Mouse (Mus musculus) CH12.LX (cell line): ENCODE data around the gene Atxn7l3. TPM values are rescaled to one million over a fixed set of nuclear protein-coding genes. Genes with fewer than 3 reads are reported as not detected.

Experiments used
- DNase-seq: peaks from one replicate; pipeline ENCODE4 v3.0.0-alpha.2; 2013; ENCODE audit errors: extremely low read depth
- H3K27ac ChIP-seq: 2 replicates; pipeline ENCODE4 v1.5.1; 2012; ENCODE audit warnings: low read depth, mild to moderate bottlenecking, control low read depth, moderate library complexity; ENCODE audit not compliant: insufficient read depth
- H3K27me3 ChIP-seq: replicated peaks from 2 replicates; pipeline ENCODE3; 2012; ENCODE audit warnings: inconsistent platforms
- H3K36me3 ChIP-seq, 2 experiments: replicated peaks in 1 of 2; 2 replicates each; pipeline versions ENCODE3 to v1.6.1; 2012; ENCODE audit warnings: inconsistent platforms in 1 of 2, low read length in 1 of 2, mild to moderate bottlenecking in 1 of 2, mixed read lengths in 1 of 2, moderate library complexity in 1 of 2; ENCODE audit not compliant: control insufficient read depth in 1 of 2, insufficient read depth in 1 of 2
- H3K4me1 ChIP-seq, 2 experiments: 2 replicates each; pipeline ENCODE4 v1.6.1; 2012; ENCODE audit warnings: inconsistent platforms in 1 of 2, moderate library complexity in 1 of 2; ENCODE audit not compliant: insufficient read depth in 2 of 2, control insufficient read depth in 1 of 2
- H3K4me2 ChIP-seq: 2 replicates; pipeline ENCODE4 v1.6.1; 2012; ENCODE audit warnings: low read depth, mild to moderate bottlenecking, control low read depth; ENCODE audit not compliant: poor library complexity, insufficient read depth, severe bottlenecking
- H3K4me3 ChIP-seq, 3 experiments: fragments of 150-350 bp in 1 of 3; sonication (generic) in 1 of 3; replicated peaks in 1 of 3; 2 replicates each; pipeline versions ENCODE3 to v1.5.1; 2011 to 2012; ENCODE audit warnings: low read depth in 2 of 3, low read length in 2 of 3, mild to moderate bottlenecking in 2 of 3, moderate library complexity in 2 of 3, control low read depth in 1 of 3, improper control_type of control experiment in 1 of 3, inconsistent platforms in 1 of 3, mixed read lengths in 1 of 3; ENCODE audit not compliant: poor library complexity in 1 of 3
- H3K79me2 ChIP-seq: replicated peaks from 2 replicates; pipeline ENCODE4 v1.6.1; 2012; ENCODE audit warnings: mild to moderate bottlenecking, moderate library complexity; ENCODE audit not compliant: control insufficient read depth, poor library complexity, insufficient read depth, severe bottlenecking; ENCODE audit errors: extremely low read depth
- H3K9ac ChIP-seq: 2 replicates; pipeline ENCODE4 v1.6.1; 2012; ENCODE audit warnings: low read depth, mild to moderate bottlenecking, control low read depth, moderate library complexity; ENCODE audit not compliant: insufficient read depth
- H3K9me3 ChIP-seq: replicated peaks from 2 replicates; pipeline ENCODE3; 2012; ENCODE audit warnings: low read length, inconsistent platforms, mixed read lengths
- BHLHE40 ChIP-seq: IDR thresholded peaks from 2 replicates; pipeline ENCODE4 v1.6.1; 2011; ENCODE audit warnings: mild to moderate bottlenecking, low read depth, low read length, improper control_type of control experiment
- CHD1 ChIP-seq: IDR thresholded peaks from 2 replicates; pipeline ENCODE4 v1.6.1; 2012; ENCODE audit warnings: low read depth, low read length, improper control_type of control experiment, inconsistent platforms
- CHD2 ChIP-seq: IDR thresholded peaks from 2 replicates; pipeline ENCODE4 v1.6.1; 2011; ENCODE audit warnings: low read length, improper control_type of control experiment
- CTCF ChIP-seq, 2 experiments: IDR thresholded peaks in 1 of 2; conservative IDR thresholded peaks in 1 of 2; 2 replicates each; pipeline ENCODE4 v1.5.1; 2011 to 2012; ENCODE audit warnings: low read depth in 2 of 2, low read length in 2 of 2, improper control_type of control experiment in 1 of 2, inconsistent platforms in 1 of 2, mild to moderate bottlenecking in 1 of 2, moderate library complexity in 1 of 2
- E2F4 ChIP-seq: IDR thresholded peaks from 2 replicates; pipeline ENCODE4 v1.6.1; 2011; ENCODE audit warnings: low read depth, low read length, improper control_type of control experiment; ENCODE audit not compliant: insufficient replicate concordance
- ELF1 ChIP-seq: IDR thresholded peaks from 2 replicates; pipeline ENCODE4 v1.6.1; 2014; ENCODE audit warnings: low read depth, mild to moderate bottlenecking, inconsistent platforms, low read length, improper control_type of control experiment
- EP300 ChIP-seq: IDR thresholded peaks from 2 replicates; pipeline ENCODE4 v1.6.1; 2011; ENCODE audit warnings: low read length, improper control_type of control experiment
- ETS1 ChIP-seq: conservative IDR thresholded peaks from 2 replicates; pipeline ENCODE4 v1.6.1; 2012; ENCODE audit warnings: low read depth, mild to moderate bottlenecking, inconsistent platforms, low read length, improper control_type of control experiment, moderate library complexity
- HCFC1 ChIP-seq: IDR thresholded peaks from 2 replicates; pipeline ENCODE4 v1.6.1; 2012; ENCODE audit warnings: low read depth, mild to moderate bottlenecking, inconsistent platforms, low read length, improper control_type of control experiment
- IRF4 ChIP-seq: IDR thresholded peaks from 2 replicates; pipeline ENCODE4 v1.6.1; 2014; ENCODE audit warnings: low read depth, mild to moderate bottlenecking, inconsistent platforms, low read length, improper control_type of control experiment
- JUN ChIP-seq: IDR thresholded peaks from 2 replicates; pipeline ENCODE4 v1.6.1; 2011; ENCODE audit warnings: low read depth, mild to moderate bottlenecking, low read length, improper control_type of control experiment, moderate library complexity; ENCODE audit not compliant: insufficient read depth
- JUND ChIP-seq: conservative IDR thresholded peaks from 2 replicates; pipeline ENCODE4 v1.6.1; 2011; ENCODE audit warnings: low read depth, low read length, improper control_type of control experiment
- KAT2A ChIP-seq: IDR thresholded peaks from 2 replicates; pipeline ENCODE4 v1.6.1; 2012; ENCODE audit warnings: low read length, improper control_type of control experiment, inconsistent platforms; ENCODE audit not compliant: insufficient replicate concordance
- MAFK ChIP-seq: IDR thresholded peaks from 2 replicates; pipeline ENCODE4 v1.6.1; 2011; ENCODE audit warnings: low read length, improper control_type of control experiment; ENCODE audit not compliant: insufficient replicate concordance
- MAX ChIP-seq: IDR thresholded peaks from 2 replicates; pipeline ENCODE4 v1.6.1; 2011; ENCODE audit warnings: low read length, improper control_type of control experiment
- MAZ ChIP-seq: IDR thresholded peaks from 2 replicates; pipeline ENCODE4 v1.6.1; 2012; ENCODE audit warnings: low read depth, mild to moderate bottlenecking, inconsistent platforms, low read length, improper control_type of control experiment, moderate library complexity
- MEF2A ChIP-seq: IDR thresholded peaks from 2 replicates; pipeline ENCODE4 v1.6.1; 2014; ENCODE audit warnings: low read depth, mild to moderate bottlenecking, inconsistent platforms, low read length, improper control_type of control experiment, borderline replicate concordance
- MXI1 ChIP-seq: IDR thresholded peaks from 2 replicates; pipeline ENCODE4 v1.6.1; 2011; ENCODE audit warnings: mild to moderate bottlenecking, low read depth, low read length, improper control_type of control experiment
- MYC ChIP-seq: IDR thresholded peaks from 2 replicates; pipeline ENCODE4 v1.6.1; 2011; ENCODE audit warnings: low read depth, mild to moderate bottlenecking, improper control_type of control experiment, low read length
- NELFE ChIP-seq: IDR thresholded peaks from 2 replicates; pipeline ENCODE4 v1.6.1; 2011; ENCODE audit warnings: low read depth, low read length, improper control_type of control experiment
- NRF1 ChIP-seq: IDR thresholded peaks from 2 replicates; pipeline ENCODE4 v1.6.1; 2014; ENCODE audit warnings: low read depth, mild to moderate bottlenecking, inconsistent platforms, low read length, improper control_type of control experiment, moderate library complexity
- PAX5 ChIP-seq: IDR thresholded peaks from 2 replicates; pipeline ENCODE4 v1.6.1; 2012; ENCODE audit warnings: low read length, inconsistent platforms, mixed read lengths
- POLR2A ChIP-seq: IDR thresholded peaks from 2 replicates; pipeline ENCODE4 v1.6.1; 2011; ENCODE audit warnings: low read depth, mild to moderate bottlenecking, improper control_type of control experiment, low read length
- POLR2AphosphoS2 ChIP-seq: IDR thresholded peaks from 2 replicates; pipeline ENCODE4 v1.6.1; 2011; ENCODE audit warnings: low read depth, low read length, improper control_type of control experiment
- RAD21 ChIP-seq: IDR thresholded peaks from 2 replicates; pipeline ENCODE4 v1.6.1; 2011; ENCODE audit warnings: low read depth, mild to moderate bottlenecking, low read length, improper control_type of control experiment, moderate library complexity
- RCOR1 ChIP-seq: conservative IDR thresholded peaks from 2 replicates; pipeline ENCODE4 v1.6.1; 2012; ENCODE audit warnings: low read depth, mild to moderate bottlenecking, inconsistent platforms, low read length, improper control_type of control experiment
- SIN3A ChIP-seq: IDR thresholded peaks from 2 replicates; pipeline ENCODE4 v1.6.1; 2012; ENCODE audit warnings: low read length, improper control_type of control experiment, inconsistent platforms
- SMC3 ChIP-seq: IDR thresholded peaks from 2 replicates; pipeline ENCODE4 v1.6.1; 2011; ENCODE audit warnings: low read depth, low read length, improper control_type of control experiment
- TBP ChIP-seq: conservative IDR thresholded peaks from 2 replicates; pipeline ENCODE4 v1.6.1; 2011; ENCODE audit warnings: low read depth, low read length, improper control_type of control experiment
- TCF12 ChIP-seq: IDR thresholded peaks from 2 replicates; pipeline ENCODE4 v1.6.1; 2014; ENCODE audit warnings: low read depth, mild to moderate bottlenecking, inconsistent platforms, low read length, improper control_type of control experiment
- UBTF ChIP-seq: IDR thresholded peaks from 2 replicates; pipeline ENCODE4 v1.6.1; 2012; ENCODE audit warnings: low read depth, mild to moderate bottlenecking, inconsistent platforms, low read length, improper control_type of control experiment, moderate library complexity
- USF1 ChIP-seq: IDR thresholded peaks from 2 replicates; pipeline ENCODE4 v1.6.1; 2014; ENCODE audit warnings: low read depth, mild to moderate bottlenecking, inconsistent platforms, low read length, improper control_type of control experiment
- USF2 ChIP-seq: conservative IDR thresholded peaks from 2 replicates; pipeline ENCODE4 v1.6.1; 2011; ENCODE audit warnings: low read depth, low read length, improper control_type of control experiment
- ZC3H11A ChIP-seq: IDR thresholded peaks from 2 replicates; pipeline ENCODE4 v1.6.1; 2012; ENCODE audit warnings: low read depth, mild to moderate bottlenecking, inconsistent platforms, low read length, improper control_type of control experiment
- ZKSCAN1 ChIP-seq: IDR thresholded peaks from 2 replicates; pipeline ENCODE4 v1.6.1; 2012; ENCODE audit warnings: low read depth, inconsistent platforms, low read length, improper control_type of control experiment, borderline replicate concordance
- ZMIZ1 ChIP-seq: IDR thresholded peaks from 2 replicates; pipeline ENCODE4 v1.6.1; 2012; ENCODE audit warnings: low read depth, mild to moderate bottlenecking, inconsistent platforms, low read length, improper control_type of control experiment
- ZNF384 ChIP-seq: IDR thresholded peaks from 2 replicates; pipeline ENCODE4 v1.6.1; 2012; ENCODE audit warnings: low read depth, low read length, improper control_type of control experiment, inconsistent platforms
- dilution Hi-C: fragments of 300-500 bp; cut with MboI; formaldehyde crosslinking; loops from 2 replicates; pipeline ENCODE4 v1.14.3; 2020; ENCODE audit warnings: low sequenced_read_pairs; ENCODE audit not compliant: extremely low pct_unique_long_range_greater_than_20kb, extremely low pct_ligation_motif_present
- in situ Hi-C: fragments of 300-500 bp; cut with MboI; formaldehyde crosslinking; loops from 3 replicates; pipeline ENCODE4 v1.14.3; 2019; ENCODE audit warnings: low sequenced_read_pairs, low pct_ligation_motif_present, low pct_unique_long_range_greater_than_20kb, mixed read lengths
- polyA plus RNA-seq: library from polyadenylated mRNA; unstranded; fragments of >175 nt; gene quantifications from 2 replicates; pipeline ENCODE4 v1.2.1, GENCODE M21; 2012; ENCODE audit warnings: low read depth; ENCODE audit not compliant: insufficient read length
- total RNA-seq, 2 experiments: library from RNA; depleted of rRNA; stranded (reverse); fragments of 300-350 nt in 1 of 2; fragments of >200 nt in 1 of 2; gene quantifications; 2 replicates each; pipeline ENCODE4 v1.2.3; 2012 to 2014

The Atxn7l3 gene
- total and polyA plus RNA-seq, 3 experiments = 40.7 to 59.0 (median 46.6) TPM

- Histone ChIP-seq H3K4me2 (peak overlapping the region; percentile 97), H3K27me3 (no peaks in the 10 kb centered on the region), H3K79me2 (peaks cover 13% of the 10 kb centered on the region)
- dilution Hi-C loops = no loop called here
- no peak for TF ChIP-seq MAZ
- no peak for TF ChIP-seq KAT2A
- TF ChIP-seq BHLHE40 = peak; percentile 7; the same call in 1 of the 2 replicates
- no peak for TF ChIP-seq MAX
- TF ChIP-seq ELF1 = peak; percentile 77
- no peak for TF ChIP-seq ZC3H11A
- no peak for TF ChIP-seq USF1
- TF ChIP-seq RAD21 = no peak
- TF ChIP-seq JUN = no peak; the same call in 1 of the 2 replicates
- TF ChIP-seq ZNF384 = peak; percentile 87
- TF ChIP-seq ETS1 = no peak
- TF ChIP-seq POLR2AphosphoS2 = peak; percentile 53; the same call in 1 of the 2 replicates
- TF ChIP-seq USF2 = no peak
- no peak for TF ChIP-seq NELFE
- TF ChIP-seq SIN3A = peak; percentile 84
- TF ChIP-seq IRF4 = no peak
- peak; percentile 82 for TF ChIP-seq MXI1
- TF ChIP-seq ZKSCAN1 = no peak
- no peak for TF ChIP-seq RCOR1
- TF ChIP-seq ZMIZ1 = no peak; the same call in 1 of the 2 replicates
- TF ChIP-seq SMC3 = no peak
- peak; percentile 72; the same call in 1 of the 2 replicates for TF ChIP-seq CHD1
- TF ChIP-seq MYC = no peak; the same call in none of the 2 replicates
- peak; percentile 52 for TF ChIP-seq TCF12
- TF ChIP-seq CHD2 = peak; percentile 11; the same call in 1 of the 2 replicates
- no peak for TF ChIP-seq MEF2A
- no peak for TF ChIP-seq MAFK
- peak; percentile 87 for TF ChIP-seq TBP
- TF ChIP-seq NRF1 = no peak
- no peak for TF ChIP-seq JUND
- no peak for TF ChIP-seq EP300
- TF ChIP-seq E2F4 = 0 out of 2 replicates have a peak, but pooled peaks have one; percentile 13
- no peak for TF ChIP-seq UBTF
- no peak for TF ChIP-seq CTCF (conservative IDR thresholded peaks at IDR 0.05 in 1 of 2, IDR thresholded peaks at IDR 0.05 in 1 of 2; ENCODE audit: low read depth in 2 of 2, low read length in 2 of 2)
- TF ChIP-seq HCFC1 = peak; percentile 53
- peak; percentile 34; the same call in 1 of the 2 replicates for TF ChIP-seq POLR2A
- TF ChIP-seq PAX5 = no peak
- TF ChIP-seq, all 38 proteins: peak for 13
- in situ Hi-C loops = no loop called here
- Histone ChIP-seq H3K9me3 (peaks cover 2% of the 10 kb centered on the region), H3K4me1 (peaks cover 6 to 37% of the 10 kb centered on the region in 2 experiments; a peak in 3 of 4 replicates), H3K27ac (peak overlapping the region; percentile 92), H3K36me3 (peaks cover 10 to 21% of the 10 kb centered on the region in 2 experiments), H3K4me3 (peak overlapping the region; percentile 77 to 96 (median 82)), H3K9ac (peak overlapping the region; percentile 79)
- peak; percentile 73 for DNase-seq
Observed at GRCm38 (mm10) chr11:102297577-102298556, 1.4 kb upstream of the Atxn7l3 start.
